ENCODE assay signal across 8 mouse cellular contexts in genomic region chr16:30769007-30769442, GRCm38 (mm10).
DNase-seq lines count a peak whose midpoint lies in the region.

No protein-coding gene starts in this region.

- peak; percentile 23 to 49 for DNase-seq in kidney, adult 8-10 months
- DNase-seq in kidney, adult 18-20 months: no peak
- peak; percentile 50 for DNase-seq in adrenal gland, adult 8-10 months
- peak; percentile 69 to 75 for DNase-seq in heart, adult 9 months (ENCODE audit: low spot score in 2 of 2)
- peak; percentile 38 to 85 for DNase-seq in kidney, postnatal 25 days
- no peak for DNase-seq in cerebellum, postnatal 14 days
- no peak for DNase-seq in layer of hippocampus, adult 11-12 months (ENCODE audit: low spot score)
- no peak for DNase-seq in ovary, postnatal 10 days (ENCODE audit: low spot score)

Comparison
In these comparisons a context has a peak if more than half of its experiments do, and no peak if none do; other contexts are left out.
1. DNase-seq: peak in kidney, adult 8-10 months (2 of 2), adrenal gland, adult 8-10 months (single experiment), heart, adult 9 months (2 of 2) and kidney, postnatal 25 days (2 of 2); none in kidney, adult 18-20 months (single experiment), cerebellum, postnatal 14 days (0 of 2), layer of hippocampus, adult 11-12 months (single experiment) and ovary, postnatal 10 days (single experiment).